Mouse (Mus musculus) CH12.LX (cell line): ENCODE measurements around the gene Esr1.

Experiments used
- ELF1 ChIP-seq: IDR thresholded peaks from 2 replicates; pipeline ENCODE4 v1.6.1; 2014; ENCODE audit warnings: low read depth, mild to moderate bottlenecking, inconsistent platforms, low read length, improper control_type of control experiment
- EP300 ChIP-seq: IDR thresholded peaks from 2 replicates; pipeline ENCODE4 v1.6.1; 2011; ENCODE audit warnings: low read length, improper control_type of control experiment
- MAZ ChIP-seq: IDR thresholded peaks from 2 replicates; pipeline ENCODE4 v1.6.1; 2012; ENCODE audit warnings: low read depth, mild to moderate bottlenecking, inconsistent platforms, low read length, improper control_type of control experiment, moderate library complexity
- POLR2A ChIP-seq: IDR thresholded peaks from 2 replicates; pipeline ENCODE4 v1.6.1; 2011; ENCODE audit warnings: low read depth, mild to moderate bottlenecking, improper control_type of control experiment, low read length
- SMC3 ChIP-seq: IDR thresholded peaks from 2 replicates; pipeline ENCODE4 v1.6.1; 2011; ENCODE audit warnings: low read depth, low read length, improper control_type of control experiment
- TBP ChIP-seq: conservative IDR thresholded peaks from 2 replicates; pipeline ENCODE4 v1.6.1; 2011; ENCODE audit warnings: low read depth, low read length, improper control_type of control experiment
- TCF12 ChIP-seq: IDR thresholded peaks from 2 replicates; pipeline ENCODE4 v1.6.1; 2014; ENCODE audit warnings: low read depth, mild to moderate bottlenecking, inconsistent platforms, low read length, improper control_type of control experiment
- ZMIZ1 ChIP-seq: IDR thresholded peaks from 2 replicates; pipeline ENCODE4 v1.6.1; 2012; ENCODE audit warnings: low read depth, mild to moderate bottlenecking, inconsistent platforms, low read length, improper control_type of control experiment
- ZNF384 ChIP-seq: IDR thresholded peaks from 2 replicates; pipeline ENCODE4 v1.6.1; 2012; ENCODE audit warnings: low read depth, low read length, improper control_type of control experiment, inconsistent platforms

GRCm38 (mm10) chr10:5014976-5015375, 403.6 kb downstream of the Esr1 start:
- TF ChIP-seq SMC3 (no peak), ZNF384 (no peak), ZMIZ1 (no peak), TCF12 (no peak), TBP (no peak), POLR2A (no peak), MAZ (no peak), ELF1 (no peak), EP300 (no peak)
